Mouse (Mus musculus) CH12.LX (cell line): ENCODE measurements around the gene Akap2. TPM values are rescaled to one million over a fixed set of nuclear protein-coding genes. Genes with fewer than 3 reads are reported as not detected.

Experiments used
- DNase-seq: peaks from one replicate; pipeline ENCODE4 v3.0.0-alpha.2; 2013; ENCODE audit errors: extremely low read depth
- H3K27ac ChIP-seq: 2 replicates; pipeline ENCODE4 v1.5.1; 2012; ENCODE audit warnings: low read depth, mild to moderate bottlenecking, control low read depth, moderate library complexity; ENCODE audit not compliant: insufficient read depth
- H3K27me3 ChIP-seq: replicated peaks from 2 replicates; pipeline ENCODE3; 2012; ENCODE audit warnings: inconsistent platforms
- H3K36me3 ChIP-seq, 2 experiments: replicated peaks in 1 of 2; 2 replicates each; pipeline versions ENCODE3 to v1.6.1; 2012; ENCODE audit warnings: inconsistent platforms in 1 of 2, low read length in 1 of 2, mild to moderate bottlenecking in 1 of 2, mixed read lengths in 1 of 2, moderate library complexity in 1 of 2; ENCODE audit not compliant: control insufficient read depth in 1 of 2, insufficient read depth in 1 of 2
- H3K4me1 ChIP-seq, 2 experiments: 2 replicates each; pipeline ENCODE4 v1.6.1; 2012; ENCODE audit warnings: inconsistent platforms in 1 of 2, moderate library complexity in 1 of 2; ENCODE audit not compliant: insufficient read depth in 2 of 2, control insufficient read depth in 1 of 2
- H3K4me2 ChIP-seq: 2 replicates; pipeline ENCODE4 v1.6.1; 2012; ENCODE audit warnings: low read depth, mild to moderate bottlenecking, control low read depth; ENCODE audit not compliant: poor library complexity, insufficient read depth, severe bottlenecking
- H3K4me3 ChIP-seq, 3 experiments: fragments of 150-350 bp in 1 of 3; sonication (generic) in 1 of 3; replicated peaks in 1 of 3; 2 replicates each; pipeline versions ENCODE3 to v1.5.1; 2011 to 2012; ENCODE audit warnings: low read depth in 2 of 3, low read length in 2 of 3, mild to moderate bottlenecking in 2 of 3, moderate library complexity in 2 of 3, control low read depth in 1 of 3, improper control_type of control experiment in 1 of 3, inconsistent platforms in 1 of 3, mixed read lengths in 1 of 3; ENCODE audit not compliant: poor library complexity in 1 of 3
- H3K79me2 ChIP-seq: replicated peaks from 2 replicates; pipeline ENCODE4 v1.6.1; 2012; ENCODE audit warnings: mild to moderate bottlenecking, moderate library complexity; ENCODE audit not compliant: control insufficient read depth, poor library complexity, insufficient read depth, severe bottlenecking; ENCODE audit errors: extremely low read depth
- H3K9ac ChIP-seq: 2 replicates; pipeline ENCODE4 v1.6.1; 2012; ENCODE audit warnings: low read depth, mild to moderate bottlenecking, control low read depth, moderate library complexity; ENCODE audit not compliant: insufficient read depth
- H3K9me3 ChIP-seq: replicated peaks from 2 replicates; pipeline ENCODE3; 2012; ENCODE audit warnings: low read length, inconsistent platforms, mixed read lengths
- BHLHE40 ChIP-seq: IDR thresholded peaks from 2 replicates; pipeline ENCODE4 v1.6.1; 2011; ENCODE audit warnings: mild to moderate bottlenecking, low read depth, low read length, improper control_type of control experiment
- CHD1 ChIP-seq: IDR thresholded peaks from 2 replicates; pipeline ENCODE4 v1.6.1; 2012; ENCODE audit warnings: low read depth, low read length, improper control_type of control experiment, inconsistent platforms
- CTCF ChIP-seq, 2 experiments: IDR thresholded peaks in 1 of 2; conservative IDR thresholded peaks in 1 of 2; 2 replicates each; pipeline ENCODE4 v1.5.1; 2011 to 2012; ENCODE audit warnings: low read depth in 2 of 2, low read length in 2 of 2, improper control_type of control experiment in 1 of 2, inconsistent platforms in 1 of 2, mild to moderate bottlenecking in 1 of 2, moderate library complexity in 1 of 2
- E2F4 ChIP-seq: IDR thresholded peaks from 2 replicates; pipeline ENCODE4 v1.6.1; 2011; ENCODE audit warnings: low read depth, low read length, improper control_type of control experiment; ENCODE audit not compliant: insufficient replicate concordance
- ELF1 ChIP-seq: IDR thresholded peaks from 2 replicates; pipeline ENCODE4 v1.6.1; 2014; ENCODE audit warnings: low read depth, mild to moderate bottlenecking, inconsistent platforms, low read length, improper control_type of control experiment
- ETS1 ChIP-seq: conservative IDR thresholded peaks from 2 replicates; pipeline ENCODE4 v1.6.1; 2012; ENCODE audit warnings: low read depth, mild to moderate bottlenecking, inconsistent platforms, low read length, improper control_type of control experiment, moderate library complexity
- GABPA ChIP-seq: IDR thresholded peaks from 2 replicates; pipeline ENCODE4 v1.6.1; 2012; ENCODE audit warnings: low read depth, low read length, improper control_type of control experiment, inconsistent platforms; ENCODE audit not compliant: insufficient replicate concordance
- HCFC1 ChIP-seq: IDR thresholded peaks from 2 replicates; pipeline ENCODE4 v1.6.1; 2012; ENCODE audit warnings: low read depth, mild to moderate bottlenecking, inconsistent platforms, low read length, improper control_type of control experiment
- IRF4 ChIP-seq: IDR thresholded peaks from 2 replicates; pipeline ENCODE4 v1.6.1; 2014; ENCODE audit warnings: low read depth, mild to moderate bottlenecking, inconsistent platforms, low read length, improper control_type of control experiment
- JUND ChIP-seq: conservative IDR thresholded peaks from 2 replicates; pipeline ENCODE4 v1.6.1; 2011; ENCODE audit warnings: low read depth, low read length, improper control_type of control experiment
- KAT2A ChIP-seq: IDR thresholded peaks from 2 replicates; pipeline ENCODE4 v1.6.1; 2012; ENCODE audit warnings: low read length, improper control_type of control experiment, inconsistent platforms; ENCODE audit not compliant: insufficient replicate concordance
- MAFK ChIP-seq: IDR thresholded peaks from 2 replicates; pipeline ENCODE4 v1.6.1; 2011; ENCODE audit warnings: low read length, improper control_type of control experiment; ENCODE audit not compliant: insufficient replicate concordance
- MAX ChIP-seq: IDR thresholded peaks from 2 replicates; pipeline ENCODE4 v1.6.1; 2011; ENCODE audit warnings: low read length, improper control_type of control experiment
- MEF2A ChIP-seq: IDR thresholded peaks from 2 replicates; pipeline ENCODE4 v1.6.1; 2014; ENCODE audit warnings: low read depth, mild to moderate bottlenecking, inconsistent platforms, low read length, improper control_type of control experiment, borderline replicate concordance
- MYC ChIP-seq: IDR thresholded peaks from 2 replicates; pipeline ENCODE4 v1.6.1; 2011; ENCODE audit warnings: low read depth, mild to moderate bottlenecking, improper control_type of control experiment, low read length
- NELFE ChIP-seq: IDR thresholded peaks from 2 replicates; pipeline ENCODE4 v1.6.1; 2011; ENCODE audit warnings: low read depth, low read length, improper control_type of control experiment
- PAX5 ChIP-seq: IDR thresholded peaks from 2 replicates; pipeline ENCODE4 v1.6.1; 2012; ENCODE audit warnings: low read length, inconsistent platforms, mixed read lengths
- POLR2AphosphoS2 ChIP-seq: IDR thresholded peaks from 2 replicates; pipeline ENCODE4 v1.6.1; 2011; ENCODE audit warnings: low read depth, low read length, improper control_type of control experiment
- RAD21 ChIP-seq: IDR thresholded peaks from 2 replicates; pipeline ENCODE4 v1.6.1; 2011; ENCODE audit warnings: low read depth, mild to moderate bottlenecking, low read length, improper control_type of control experiment, moderate library complexity
- SIN3A ChIP-seq: IDR thresholded peaks from 2 replicates; pipeline ENCODE4 v1.6.1; 2012; ENCODE audit warnings: low read length, improper control_type of control experiment, inconsistent platforms
- SMC3 ChIP-seq: IDR thresholded peaks from 2 replicates; pipeline ENCODE4 v1.6.1; 2011; ENCODE audit warnings: low read depth, low read length, improper control_type of control experiment
- TBP ChIP-seq: conservative IDR thresholded peaks from 2 replicates; pipeline ENCODE4 v1.6.1; 2011; ENCODE audit warnings: low read depth, low read length, improper control_type of control experiment
- UBTF ChIP-seq: IDR thresholded peaks from 2 replicates; pipeline ENCODE4 v1.6.1; 2012; ENCODE audit warnings: low read depth, mild to moderate bottlenecking, inconsistent platforms, low read length, improper control_type of control experiment, moderate library complexity
- USF1 ChIP-seq: IDR thresholded peaks from 2 replicates; pipeline ENCODE4 v1.6.1; 2014; ENCODE audit warnings: low read depth, mild to moderate bottlenecking, inconsistent platforms, low read length, improper control_type of control experiment
- USF2 ChIP-seq: conservative IDR thresholded peaks from 2 replicates; pipeline ENCODE4 v1.6.1; 2011; ENCODE audit warnings: low read depth, low read length, improper control_type of control experiment
- ZC3H11A ChIP-seq: IDR thresholded peaks from 2 replicates; pipeline ENCODE4 v1.6.1; 2012; ENCODE audit warnings: low read depth, mild to moderate bottlenecking, inconsistent platforms, low read length, improper control_type of control experiment
- ZNF384 ChIP-seq: IDR thresholded peaks from 2 replicates; pipeline ENCODE4 v1.6.1; 2012; ENCODE audit warnings: low read depth, low read length, improper control_type of control experiment, inconsistent platforms
- dilution Hi-C: fragments of 300-500 bp; cut with MboI; formaldehyde crosslinking; loops from 2 replicates; pipeline ENCODE4 v1.14.3; 2020; ENCODE audit warnings: low sequenced_read_pairs; ENCODE audit not compliant: extremely low pct_unique_long_range_greater_than_20kb, extremely low pct_ligation_motif_present
- in situ Hi-C: fragments of 300-500 bp; cut with MboI; formaldehyde crosslinking; loops from 3 replicates; pipeline ENCODE4 v1.14.3; 2019; ENCODE audit warnings: low sequenced_read_pairs, low pct_ligation_motif_present, low pct_unique_long_range_greater_than_20kb, mixed read lengths
- polyA plus RNA-seq: library from polyadenylated mRNA; unstranded; fragments of >175 nt; gene quantifications from 2 replicates; pipeline ENCODE4 v1.2.1, GENCODE M21; 2012; ENCODE audit warnings: low read depth; ENCODE audit not compliant: insufficient read length
- total RNA-seq, 2 experiments: library from RNA; depleted of rRNA; stranded (reverse); fragments of 300-350 nt in 1 of 2; fragments of >200 nt in 1 of 2; gene quantifications; 2 replicates each; pipeline ENCODE4 v1.2.3; 2012 to 2014

Akap2 gene
- total and polyA plus RNA-seq, 3 experiments = 0.25 TPM; not detected in 2

GRCm38 (mm10) chr4:57688131-57688530, 29.3 kb upstream of the Akap2 start:
- DNase-seq = no peak
- in situ Hi-C loops = no loop called here
- H3K27ac ChIP-seq = no peak overlapping the region

GRCm38 (mm10) chr4:57690001-57690400, 27.5 kb upstream of the Akap2 start:
- H3K4me1 ChIP-seq = peaks cover 0 to 7% of the 10 kb centered on the region in 2 experiments; a peak in 2 of 4 replicates
- H3K27ac ChIP-seq = no peak overlapping the region
- H3K9ac ChIP-seq = no peak overlapping the region
- no peaks in the 10 kb centered on the region for H3K27me3 ChIP-seq
- dilution Hi-C loops (no loop called here), in situ Hi-C loops (no loop called here)
- H3K4me2 ChIP-seq = no peak overlapping the region
- DNase-seq = no peak
- no peak overlapping the region for H3K4me3 ChIP-seq
- TF ChIP-seq SIN3A = no peak
- TF ChIP-seq POLR2AphosphoS2 = no peak
- no peak for TF ChIP-seq E2F4
- TF ChIP-seq HCFC1 = no peak
- no peak for TF ChIP-seq RAD21
- no peak for TF ChIP-seq ZNF384
- TF ChIP-seq CHD1 = no peak
- no peak for TF ChIP-seq JUND
- TF ChIP-seq USF2 = no peak
- no peak for TF ChIP-seq ETS1
- no peak for TF ChIP-seq ZC3H11A
- TF ChIP-seq SMC3 = no peak
- TF ChIP-seq MYC = no peak
- TF ChIP-seq MAFK = no peak
- TF ChIP-seq UBTF = no peak
- TF ChIP-seq PAX5 = no peak
- no peaks in the 10 kb centered on the region for H3K9me3 ChIP-seq
- no peaks in the 10 kb centered on the region for H3K79me2 ChIP-seq
- H3K36me3 ChIP-seq = no peaks in the 10 kb centered on the region

More at GRCm38 (mm10) chr4:57688131-57688530, 29.3 kb upstream of the Akap2 start:
- H3K79me2 ChIP-seq = no peaks in the 10 kb centered on the region
- H3K4me2 ChIP-seq = no peak overlapping the region
- no peaks in the 10 kb centered on the region for H3K36me3 ChIP-seq
- H3K9me3 ChIP-seq = no peaks in the 10 kb centered on the region
- no peak overlapping the region for H3K9ac ChIP-seq
- no peak overlapping the region for H3K4me3 ChIP-seq
- dilution Hi-C loops = no loop called here
- H3K4me1 ChIP-seq = peaks cover 7 to 26% of the 10 kb centered on the region in 2 experiments
- H3K27me3 ChIP-seq = no peaks in the 10 kb centered on the region
- TF ChIP-seq NELFE = no peak
- TF ChIP-seq ELF1 = no peak
- no peak for TF ChIP-seq BHLHE40
- no peak for TF ChIP-seq IRF4
- TF ChIP-seq MEF2A = no peak
- no peak for TF ChIP-seq TBP
- TF ChIP-seq MYC = no peak
- no peak for TF ChIP-seq PAX5
- TF ChIP-seq GABPA = no peak
- no peak for TF ChIP-seq HCFC1
- TF ChIP-seq MAX = no peak
- TF ChIP-seq CTCF (conservative IDR thresholded peaks at IDR 0.05 in 1 of 2, IDR thresholded peaks at IDR 0.05 in 1 of 2; ENCODE audit: low read depth in 2 of 2, low read length in 2 of 2) = no peak
- no peak for TF ChIP-seq ZNF384
- TF ChIP-seq KAT2A = no peak
- TF ChIP-seq RAD21 = no peak
- TF ChIP-seq USF1 = no peak
